Mouse (Mus musculus): ENCODE measurements at regions not wholly inside any gene's neighbourhood (a gene's known extent, or its start where the extent isn't known, plus 50 kb on each side); places are given as distances from the start of the nearest gene placed in this dataset.

DNA sequence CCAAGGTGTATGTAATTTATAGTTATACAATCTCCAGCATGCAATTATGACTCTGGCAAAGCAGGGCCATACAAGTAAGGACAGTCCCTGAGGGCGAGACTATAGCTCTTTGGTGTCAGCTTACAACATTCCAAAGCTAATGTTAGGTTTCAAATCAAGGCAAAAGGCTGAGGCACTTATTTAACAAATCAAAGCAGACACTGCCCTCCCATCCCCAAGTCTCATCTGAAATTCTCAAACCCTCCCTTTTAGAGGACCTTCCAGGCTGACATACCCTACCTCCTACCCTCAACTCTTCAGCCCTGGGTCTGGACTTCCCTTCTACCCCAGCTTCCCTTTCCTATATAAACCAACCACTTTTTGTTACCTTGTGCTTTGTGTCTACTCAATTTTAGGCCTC lies 82.6 kb upstream of the Dmd start:
- no peak for TF ChIP-seq POLR2A (IDR thresholded peaks at IDR 0.05; ENCODE audit: low read depth, low read length)
- TF ChIP-seq CTCF (IDR thresholded peaks at IDR 0.05; ENCODE audit: borderline replicate concordance, insufficient read depth, low read length): no peak

Measured in embryonic fibroblast, embryonic 13.5 days (primary cell).